Mouse (Mus musculus): ENCODE measurements around the gene Tmco1. TPM values are rescaled to one million over a fixed set of nuclear protein-coding genes. Genes with fewer than 3 reads are reported as not detected.

Gene Tmco1
- polyA plus RNA-seq, 1 experiment = 43.7 TPM

GRCm38 (mm10) chr1:167381050-167382015 is 73.2 kb downstream of the Tmco1 start:
- Histone ChIP-seq H3K4me3 (ENCODE audit: low read depth, low read length) (no peak overlapping the region), H3K36me3 (ENCODE audit: control insufficient read depth, insufficient read depth, low read length, poor library complexity, severe bottlenecking) (no peaks in the 10 kb centered on the region), H3K4me1 (ENCODE audit: control insufficient read depth, insufficient read depth, low read length) (peaks cover 2% of the 10 kb centered on the region), H3K27ac (ENCODE audit: insufficient read depth, low read length) (no peak overlapping the region), H3K9ac (ENCODE audit: low read depth, poor library complexity, severe bottlenecking) (no peak overlapping the region), H3K9me3 (replicated peaks; ENCODE audit: control insufficient read depth, insufficient read depth, low read length, poor library complexity, severe bottlenecking) (no peaks in the 10 kb centered on the region), H3K27me3 (ENCODE audit: control insufficient read depth, insufficient read depth, low read length, poor library complexity, severe bottlenecking) (no peaks in the 10 kb centered on the region)
- TF ChIP-seq EP300 (IDR thresholded peaks at IDR 0.05; ENCODE audit: insufficient read depth, low read depth, low read length) (no peak), POLR2A (IDR thresholded peaks at IDR 0.05; ENCODE audit: insufficient read depth, low read length) (no peak), CTCF (IDR thresholded peaks at IDR 0.05; ENCODE audit: low read depth, low read length) (no peak)

- no peaks in the 10 kb centered on the region for H3K36me3 ChIP-seq (ENCODE audit: control insufficient read depth, insufficient read depth, low read length, poor library complexity, severe bottlenecking)
These were observed 74.1 kb downstream of the Tmco1 start for GRCm38 (mm10) chr1:167382316-167382715.

DNA sequence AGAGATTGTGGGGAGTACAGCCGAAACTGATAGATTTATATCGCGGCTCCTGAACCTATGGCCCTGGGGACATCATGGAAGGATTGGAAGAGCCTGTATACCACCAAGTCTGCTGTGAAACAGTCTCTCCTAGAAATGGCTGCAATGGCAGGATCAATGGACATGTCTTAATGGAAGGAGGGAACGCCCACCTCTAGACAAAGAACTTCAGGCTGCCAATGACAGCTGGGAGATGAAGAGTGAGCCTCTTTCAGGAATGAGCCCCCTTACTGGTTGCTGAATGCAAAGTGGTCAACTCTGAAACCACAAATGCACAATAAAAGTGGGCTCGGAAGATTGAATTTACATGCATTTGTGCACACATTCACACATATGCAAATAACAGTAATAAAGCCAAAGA is 74.6 kb downstream of the Tmco1 start:
- H3K27me3 ChIP-seq (ENCODE audit: control insufficient read depth, insufficient read depth, low read length, poor library complexity, severe bottlenecking) = no peaks in the 10 kb centered on the region
- H3K4me1 ChIP-seq (ENCODE audit: control insufficient read depth, insufficient read depth, low read length) = peaks cover 2% of the 10 kb centered on the region
- H3K36me3 ChIP-seq (ENCODE audit: control insufficient read depth, insufficient read depth, low read length, poor library complexity, severe bottlenecking) = no peaks in the 10 kb centered on the region
- H3K4me3 ChIP-seq (ENCODE audit: low read depth, low read length) = no peak overlapping the region
- no peak overlapping the region for H3K27ac ChIP-seq (ENCODE audit: insufficient read depth, low read length)
- H3K9me3 ChIP-seq (replicated peaks; ENCODE audit: control insufficient read depth, insufficient read depth, low read length, poor library complexity, severe bottlenecking) = no peaks in the 10 kb centered on the region
- H3K9ac ChIP-seq (ENCODE audit: low read depth, poor library complexity, severe bottlenecking) = no peak overlapping the region
- TF ChIP-seq EP300 (IDR thresholded peaks at IDR 0.05; ENCODE audit: insufficient read depth, low read depth, low read length) (no peak), CTCF (IDR thresholded peaks at IDR 0.05; ENCODE audit: low read depth, low read length) (no peak), POLR2A (IDR thresholded peaks at IDR 0.05; ENCODE audit: insufficient read depth, low read length) (no peak)

More at GRCm38 (mm10) chr1:167382316-167382715, 74.1 kb downstream of the Tmco1 start:
- Histone ChIP-seq H3K9ac (ENCODE audit: low read depth, poor library complexity, severe bottlenecking) (no peak overlapping the region), H3K4me3 (ENCODE audit: low read depth, low read length) (no peak overlapping the region), H3K9me3 (replicated peaks; ENCODE audit: control insufficient read depth, insufficient read depth, low read length, poor library complexity, severe bottlenecking) (no peaks in the 10 kb centered on the region), H3K27me3 (ENCODE audit: control insufficient read depth, insufficient read depth, low read length, poor library complexity, severe bottlenecking) (no peaks in the 10 kb centered on the region), H3K27ac (ENCODE audit: insufficient read depth, low read length) (no peak overlapping the region), H3K4me1 (ENCODE audit: control insufficient read depth, insufficient read depth, low read length) (peaks cover 2% of the 10 kb centered on the region)
- TF ChIP-seq EP300 (IDR thresholded peaks at IDR 0.05; ENCODE audit: insufficient read depth, low read depth, low read length) = no peak
- no peak for TF ChIP-seq CTCF (IDR thresholded peaks at IDR 0.05; ENCODE audit: low read depth, low read length)
- no peak for TF ChIP-seq POLR2A (IDR thresholded peaks at IDR 0.05; ENCODE audit: insufficient read depth, low read length)

DNA sequence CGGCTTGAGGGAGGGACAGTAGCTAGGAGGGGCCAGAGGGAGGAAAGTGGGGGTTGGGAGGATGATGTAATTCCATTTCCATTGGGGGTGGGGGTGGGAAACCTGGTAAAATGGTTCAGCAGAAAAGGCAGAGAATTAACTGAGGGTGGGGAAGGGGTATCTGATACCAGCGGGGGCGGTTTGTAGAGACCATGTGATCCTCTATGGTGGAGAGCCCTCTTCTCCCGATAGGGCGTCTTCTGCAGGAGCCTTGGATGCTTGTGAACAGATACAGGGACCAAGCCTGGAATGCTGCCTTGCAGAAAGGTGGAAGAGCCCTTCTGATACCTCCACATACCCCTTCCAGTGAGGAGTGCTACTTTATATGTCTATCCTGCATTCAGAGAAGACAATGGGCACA is 75.0 kb downstream of the Tmco1 start:
- Histone ChIP-seq H3K9ac (ENCODE audit: low read depth, poor library complexity, severe bottlenecking) (no peak overlapping the region), H3K36me3 (ENCODE audit: control insufficient read depth, insufficient read depth, low read length, poor library complexity, severe bottlenecking) (no peaks in the 10 kb centered on the region), H3K4me3 (ENCODE audit: low read depth, low read length) (no peak overlapping the region), H3K27me3 (ENCODE audit: control insufficient read depth, insufficient read depth, low read length, poor library complexity, severe bottlenecking) (no peaks in the 10 kb centered on the region), H3K27ac (ENCODE audit: insufficient read depth, low read length) (no peak overlapping the region), H3K9me3 (replicated peaks; ENCODE audit: control insufficient read depth, insufficient read depth, low read length, poor library complexity, severe bottlenecking) (no peaks in the 10 kb centered on the region), H3K4me1 (ENCODE audit: control insufficient read depth, insufficient read depth, low read length) (peaks cover 2% of the 10 kb centered on the region)
- TF ChIP-seq CTCF (IDR thresholded peaks at IDR 0.05; ENCODE audit: low read depth, low read length) (no peak), POLR2A (IDR thresholded peaks at IDR 0.05; ENCODE audit: insufficient read depth, low read length) (no peak), EP300 (IDR thresholded peaks at IDR 0.05; ENCODE audit: insufficient read depth, low read depth, low read length) (no peak)

Other genes starting within 250 kb of the Tmco1 start
- 255 and 287 TPM in 2 replicates for gene Uck2, start 23.1 kb upstream of the Tmco1 start, polyA plus RNA-seq (2011; ENCODE audit: insufficient read depth, insufficient read length, low read depth, missing spikeins)
- 73.4 and 74.4 TPM in 2 replicates for gene Aldh9a1, start 41.6 kb downstream of the Tmco1 start, polyA plus RNA-seq (2011; ENCODE audit: insufficient read depth, insufficient read length, low read depth, missing spikeins)
- 23.4 and 26.6 TPM in 2 replicates for gene Mgst3, start 85.5 kb downstream of the Tmco1 start, polyA plus RNA-seq (2011; ENCODE audit: insufficient read depth, insufficient read length, low read depth, missing spikeins)
- not detected in 2 replicates for gene Lrrc52, start 158.4 kb downstream of the Tmco1 start, polyA plus RNA-seq (2011; ENCODE audit: insufficient read depth, insufficient read length, low read depth, missing spikeins)

All from ES-Bruce4 (cell line).